Mouse (Mus musculus): Measurements from ENCODE around the gene Pbsn. TPM values are rescaled to one million over a fixed set of nuclear protein-coding genes. Genes with fewer than 3 reads are reported as not detected.

Gene Pbsn
- polyA plus RNA-seq, 1 experiment = not detected

- Histone ChIP-seq H3K36me3 (ENCODE audit: control insufficient read depth, insufficient read depth, low read length) (no peaks in the 10 kb centered on the region), H3K4me3 (ENCODE audit: control insufficient read depth, low read depth, low read length) (no peak overlapping the region), H3K4me1 (ENCODE audit: control insufficient read depth, insufficient read depth, low read length) (no peaks in the 10 kb centered on the region; the same call in 1 of the 2 replicates), H3K27ac (ENCODE audit: control insufficient read depth, insufficient read depth, low read depth, low read length) (no peak overlapping the region), H3K27me3 (ENCODE audit: control insufficient read depth, insufficient read depth, low read length) (no peaks in the 10 kb centered on the region)
- TF ChIP-seq POLR2A (IDR thresholded peaks at IDR 0.05; ENCODE audit: control insufficient read depth, low read depth, low read length) (no peak), CTCF (IDR thresholded peaks at IDR 0.05; ENCODE audit: control insufficient read depth, insufficient read depth, insufficient replicate concordance, low read depth, low read length) (no peak)
Observed at GRCm38 (mm10) chrX:77799554-77799953, 53.9 kb downstream of the Pbsn start.

GRCm38 (mm10) chrX:77797801-77798200 lies 55.6 kb downstream of the Pbsn start:
- no peak overlapping the region for H3K4me3 ChIP-seq (ENCODE audit: control insufficient read depth, low read depth, low read length)
- no peak overlapping the region for H3K27ac ChIP-seq (ENCODE audit: control insufficient read depth, insufficient read depth, low read depth, low read length)
- no peak for TF ChIP-seq POLR2A (IDR thresholded peaks at IDR 0.05; ENCODE audit: control insufficient read depth, low read depth, low read length)
- TF ChIP-seq CTCF (IDR thresholded peaks at IDR 0.05; ENCODE audit: control insufficient read depth, insufficient read depth, insufficient replicate concordance, low read depth, low read length) = no peak
- H3K27me3 ChIP-seq (ENCODE audit: control insufficient read depth, insufficient read depth, low read length) = no peaks in the 10 kb centered on the region
- H3K4me1 ChIP-seq (ENCODE audit: control insufficient read depth, insufficient read depth, low read length) = no peaks in the 10 kb centered on the region; the same call in 1 of the 2 replicates
- H3K36me3 ChIP-seq (ENCODE audit: control insufficient read depth, insufficient read depth, low read length) = no peaks in the 10 kb centered on the region

GRCm38 (mm10) chrX:77796916-77797315 lies 56.5 kb downstream of the Pbsn start:
- H3K36me3 ChIP-seq (ENCODE audit: control insufficient read depth, insufficient read depth, low read length) = no peaks in the 10 kb centered on the region
- H3K4me3 ChIP-seq (ENCODE audit: control insufficient read depth, low read depth, low read length) = no peak overlapping the region
- TF ChIP-seq CTCF (IDR thresholded peaks at IDR 0.05; ENCODE audit: control insufficient read depth, insufficient read depth, insufficient replicate concordance, low read depth, low read length) = no peak
- TF ChIP-seq POLR2A (IDR thresholded peaks at IDR 0.05; ENCODE audit: control insufficient read depth, low read depth, low read length) = no peak
- no peaks in the 10 kb centered on the region for H3K27me3 ChIP-seq (ENCODE audit: control insufficient read depth, insufficient read depth, low read length)
- no peak overlapping the region for H3K27ac ChIP-seq (ENCODE audit: control insufficient read depth, insufficient read depth, low read depth, low read length)
- no peaks in the 10 kb centered on the region; the same call in 1 of the 2 replicates for H3K4me1 ChIP-seq (ENCODE audit: control insufficient read depth, insufficient read depth, low read length)

- H3K27me3 ChIP-seq (ENCODE audit: control insufficient read depth, insufficient read depth, low read length) = no peaks in the 10 kb centered on the region
- TF ChIP-seq POLR2A (IDR thresholded peaks at IDR 0.05; ENCODE audit: control insufficient read depth, low read depth, low read length) = no peak
- TF ChIP-seq CTCF (IDR thresholded peaks at IDR 0.05; ENCODE audit: control insufficient read depth, insufficient read depth, insufficient replicate concordance, low read depth, low read length) = no peak
- H3K36me3 ChIP-seq (ENCODE audit: control insufficient read depth, insufficient read depth, low read length) = no peaks in the 10 kb centered on the region
- peak within 1 kb of the TSS; percentile 81 for H3K27ac ChIP-seq (ENCODE audit: control insufficient read depth, insufficient read depth, low read depth, low read length)
- H3K4me3 ChIP-seq (ENCODE audit: control insufficient read depth, low read depth, low read length) = peak within 1 kb of the TSS; percentile 92
- no peaks in the 10 kb centered on the region; the same call in 1 of the 2 replicates for H3K4me1 ChIP-seq (ENCODE audit: control insufficient read depth, insufficient read depth, low read length)
Observed at GRCm38 (mm10) chrX:77796238-77796835, 57.1 kb downstream of the Pbsn start, which contains the start of gene Prkx. Gene Prkx, minus strand, starts transcription at chrX:77796278.

GRCm38 (mm10) chrX:77795858-77796174 lies 57.6 kb downstream of the Pbsn start:
- TF ChIP-seq POLR2A (IDR thresholded peaks at IDR 0.05; ENCODE audit: control insufficient read depth, low read depth, low read length) = no peak
- no peak for TF ChIP-seq CTCF (IDR thresholded peaks at IDR 0.05; ENCODE audit: control insufficient read depth, insufficient read depth, insufficient replicate concordance, low read depth, low read length)
- Histone ChIP-seq H3K27ac (ENCODE audit: control insufficient read depth, insufficient read depth, low read depth, low read length) (peak overlapping the region; percentile 81), H3K4me1 (ENCODE audit: control insufficient read depth, insufficient read depth, low read length) (no peaks in the 10 kb centered on the region; the same call in 1 of the 2 replicates), H3K27me3 (ENCODE audit: control insufficient read depth, insufficient read depth, low read length) (no peaks in the 10 kb centered on the region), H3K36me3 (ENCODE audit: control insufficient read depth, insufficient read depth, low read length) (no peaks in the 10 kb centered on the region), H3K4me3 (ENCODE audit: control insufficient read depth, low read depth, low read length) (peak overlapping the region; percentile 92)

GRCm38 (mm10) chrX:77794962-77795857 lies 58.2 kb downstream of the Pbsn start:
- Histone ChIP-seq H3K4me3 (ENCODE audit: control insufficient read depth, low read depth, low read length) (peak overlapping the region; percentile 92), H3K27ac (ENCODE audit: control insufficient read depth, insufficient read depth, low read depth, low read length) (peak overlapping the region; percentile 81)

GRCm38 (mm10) chrX:77788675-77789074 lies 64.7 kb downstream of the Pbsn start:
- Histone ChIP-seq H3K27ac (ENCODE audit: control insufficient read depth, insufficient read depth, low read depth, low read length) (no peak overlapping the region), H3K4me1 (ENCODE audit: control insufficient read depth, insufficient read depth, low read length) (no peaks in the 10 kb centered on the region), H3K36me3 (ENCODE audit: control insufficient read depth, insufficient read depth, low read length) (no peaks in the 10 kb centered on the region)

More at GRCm38 (mm10) chrX:77794962-77795857, 58.2 kb downstream of the Pbsn start:
- no peak for TF ChIP-seq POLR2A (IDR thresholded peaks at IDR 0.05; ENCODE audit: control insufficient read depth, low read depth, low read length)
- TF ChIP-seq CTCF (IDR thresholded peaks at IDR 0.05; ENCODE audit: control insufficient read depth, insufficient read depth, insufficient replicate concordance, low read depth, low read length) = no peak
- H3K36me3 ChIP-seq (ENCODE audit: control insufficient read depth, insufficient read depth, low read length) = no peaks in the 10 kb centered on the region
- H3K4me1 ChIP-seq (ENCODE audit: control insufficient read depth, insufficient read depth, low read length) = no peaks in the 10 kb centered on the region; the same call in 1 of the 2 replicates
- no peaks in the 10 kb centered on the region for H3K27me3 ChIP-seq (ENCODE audit: control insufficient read depth, insufficient read depth, low read length)

More at GRCm38 (mm10) chrX:77788675-77789074, 64.7 kb downstream of the Pbsn start:
- no peak overlapping the region for H3K4me3 ChIP-seq (ENCODE audit: control insufficient read depth, low read depth, low read length)
- H3K27me3 ChIP-seq (ENCODE audit: control insufficient read depth, insufficient read depth, low read length) = no peaks in the 10 kb centered on the region
- TF ChIP-seq CTCF (IDR thresholded peaks at IDR 0.05; ENCODE audit: control insufficient read depth, insufficient read depth, insufficient replicate concordance, low read depth, low read length) = no peak
- no peak for TF ChIP-seq POLR2A (IDR thresholded peaks at IDR 0.05; ENCODE audit: control insufficient read depth, low read depth, low read length)

Other genes with a start within 250 kb of the Pbsn start
- 1.6 and 2.4 TPM in 2 replicates for gene Prkx, start 57.3 kb downstream of the Pbsn start, polyA plus RNA-seq (2012; rRNA removed)
- not detected in 2 replicates for gene Gm14744, start 11.1 kb upstream of the Pbsn start, polyA plus RNA-seq (2012; rRNA removed)
- not detected in 2 replicates for gene 5430402E10Rik, start 71.4 kb upstream of the Pbsn start, polyA plus RNA-seq (2012; rRNA removed)
- not detected in 2 replicates for gene Obp1a, start 237.8 kb upstream of the Pbsn start, polyA plus RNA-seq (2012; rRNA removed)

All from testis, adult 2 months (tissue).